Mouse (Mus musculus): Measurements from ENCODE around the gene Tbc1d12. TPM values are rescaled to one million over a fixed set of nuclear protein-coding genes. Genes with fewer than 3 reads are reported as not detected.
A peak's percentile ranks its signal among the peaks of the same experiment; 100 is the strongest.
"Not testable (repeated sequence)": the region's sequence is repeated elsewhere in the genome, so short reads cannot be mapped to it uniquely, and the experiment has no call there.

Tbc1d12 gene
- polyA plus RNA-seq, 1 experiment from 2014 or later = 1.8 TPM

GRCm38 (mm10) chr19:38844817-38845216 lies 8.4 kb downstream of the Tbc1d12 start:
- no peak for DNase-seq (ENCODE audit: low spot score)
- H3K9me3 ChIP-seq (replicated peaks) = no peaks in the 10 kb centered on the region
- no peaks in the 10 kb centered on the region for H3K36me3 ChIP-seq
- no peak overlapping the region for H3K27ac ChIP-seq
- no peaks in the 10 kb centered on the region for H3K4me1 ChIP-seq
- H3K27me3 ChIP-seq (ENCODE audit: low read depth, poor library complexity, severe bottlenecking) = no peaks in the 10 kb centered on the region
- 82% methylated on average over 5 of the region's 5 CpGs for WGBS
- no peak overlapping the region for H3K4me3 ChIP-seq

GRCm38 (mm10) chr19:38846373-38846772 lies 10.0 kb downstream of the Tbc1d12 start:
- 82% methylated on average over 2 of the region's 2 CpGs for WGBS
- Histone ChIP-seq H3K36me3 (no peaks in the 10 kb centered on the region), H3K9me3 (replicated peaks) (no peaks in the 10 kb centered on the region), H3K27me3 (ENCODE audit: low read depth, poor library complexity, severe bottlenecking) (no peaks in the 10 kb centered on the region), H3K4me1 (no peaks in the 10 kb centered on the region), H3K27ac (no peak overlapping the region), H3K4me3 (no peak overlapping the region)
- no peak for DNase-seq (ENCODE audit: low spot score)

DNA sequence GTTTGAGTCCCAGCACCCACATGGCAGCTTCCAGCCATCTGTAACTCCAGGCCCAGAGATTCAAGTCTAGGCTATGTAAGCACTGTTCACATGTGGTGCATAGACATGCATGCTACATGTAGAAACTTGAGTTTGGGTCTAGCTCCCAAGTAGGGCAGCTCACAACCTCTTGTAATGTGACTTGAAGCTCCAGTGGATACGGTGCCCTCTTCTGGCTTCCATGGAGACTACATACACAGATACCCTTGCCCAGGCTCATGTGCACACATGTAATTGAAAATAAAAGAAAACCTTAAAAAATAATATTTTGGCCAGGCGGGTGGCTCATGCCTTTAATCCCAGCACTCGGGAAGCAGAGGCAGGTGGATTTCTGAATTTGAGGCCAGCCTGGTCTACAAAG lies 21.8 kb downstream of the Tbc1d12 start:
- WGBS = 94% methylated on average over 3 of the region's 3 CpGs
- no peak overlapping the region for H3K27ac ChIP-seq
- H3K9me3 ChIP-seq (replicated peaks) = no peaks in the 10 kb centered on the region
- no peaks in the 10 kb centered on the region for H3K4me1 ChIP-seq
- DNase-seq (ENCODE audit: low spot score) = no peak
- no peaks in the 10 kb centered on the region for H3K27me3 ChIP-seq (ENCODE audit: low read depth, poor library complexity, severe bottlenecking)
- H3K36me3 ChIP-seq = no peaks in the 10 kb centered on the region
- H3K4me3 ChIP-seq = no peak overlapping the region

GRCm38 (mm10) chr19:38862523-38862922 lies 26.1 kb downstream of the Tbc1d12 start:
- no peaks in the 10 kb centered on the region for H3K9me3 ChIP-seq (replicated peaks)
- no peaks in the 10 kb centered on the region for H3K27me3 ChIP-seq (ENCODE audit: low read depth, poor library complexity, severe bottlenecking)
- no peak overlapping the region for H3K27ac ChIP-seq
- H3K4me1 ChIP-seq = no peaks in the 10 kb centered on the region
- no peaks in the 10 kb centered on the region for H3K36me3 ChIP-seq
- no peak for DNase-seq (ENCODE audit: low spot score)
- 97% methylated on average over 6 of the region's 6 CpGs for whole genome bisulfite sequencing
- no peak overlapping the region for H3K4me3 ChIP-seq

DNA sequence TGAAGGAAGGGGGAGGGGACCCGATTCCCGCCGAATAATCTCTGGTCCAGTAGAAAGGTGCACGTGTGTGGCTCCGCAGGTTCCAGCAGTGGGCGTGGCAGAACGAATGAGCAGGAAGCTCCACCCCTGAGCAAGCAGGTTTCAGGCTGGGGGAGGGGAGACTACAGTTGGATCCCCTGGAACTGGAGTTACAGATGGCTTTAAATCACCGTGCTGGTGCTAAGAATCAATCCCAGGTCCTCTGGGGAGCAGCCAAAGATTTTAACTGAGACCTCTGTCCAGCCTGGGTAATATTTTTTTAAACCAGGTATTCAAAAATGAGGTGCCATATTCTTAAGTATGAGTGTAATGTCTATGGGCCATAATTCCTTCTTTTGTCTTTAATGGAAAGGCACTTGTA lies 38.4 kb downstream of the Tbc1d12 start:
- not testable (repeated sequence) for H3K9me3 ChIP-seq (replicated peaks); DNase-seq (ENCODE audit: low spot score)
- 80% methylated on average over 4 of the region's 8 CpGs for WGBS

GRCm38 (mm10) chr19:38880300-38880699 lies 43.9 kb downstream of the Tbc1d12 start:
- no peak overlapping the region for H3K27ac ChIP-seq
- no peaks in the 10 kb centered on the region for H3K27me3 ChIP-seq (ENCODE audit: low read depth, poor library complexity, severe bottlenecking)
- no peak overlapping the region for H3K4me3 ChIP-seq
- H3K4me1 ChIP-seq = no peaks in the 10 kb centered on the region
- no peak for DNase-seq (ENCODE audit: low spot score)
- H3K36me3 ChIP-seq = peaks cover 2% of the 10 kb centered on the region; the same call in 1 of the 2 replicates
- no peaks in the 10 kb centered on the region for H3K9me3 ChIP-seq (replicated peaks)

More for the DNA sequence above, 38.4 kb downstream of the Tbc1d12 start:
- H3K4me1 ChIP-seq; H3K27ac ChIP-seq; H3K27me3 ChIP-seq (ENCODE audit: low read depth, poor library complexity, severe bottlenecking); H3K4me3 ChIP-seq; H3K36me3 ChIP-seq: not testable (repeated sequence)

- DNase-seq (ENCODE audit: low spot score) = no peak
- Histone ChIP-seq H3K27ac (no peak overlapping the region), H3K27me3 (ENCODE audit: low read depth, poor library complexity, severe bottlenecking) (no peaks in the 10 kb centered on the region), H3K9me3 (replicated peaks) (no peaks in the 10 kb centered on the region), H3K36me3 (no peaks in the 10 kb centered on the region), H3K4me1 (no peaks in the 10 kb centered on the region), H3K4me3 (no peak overlapping the region)
- WGBS = 88% methylated on average over 12 of the region's 12 CpGs
Measured at GRCm38 (mm10) chr19:38901146-38902135, 65.1 kb downstream of the Tbc1d12 start.

DNA sequence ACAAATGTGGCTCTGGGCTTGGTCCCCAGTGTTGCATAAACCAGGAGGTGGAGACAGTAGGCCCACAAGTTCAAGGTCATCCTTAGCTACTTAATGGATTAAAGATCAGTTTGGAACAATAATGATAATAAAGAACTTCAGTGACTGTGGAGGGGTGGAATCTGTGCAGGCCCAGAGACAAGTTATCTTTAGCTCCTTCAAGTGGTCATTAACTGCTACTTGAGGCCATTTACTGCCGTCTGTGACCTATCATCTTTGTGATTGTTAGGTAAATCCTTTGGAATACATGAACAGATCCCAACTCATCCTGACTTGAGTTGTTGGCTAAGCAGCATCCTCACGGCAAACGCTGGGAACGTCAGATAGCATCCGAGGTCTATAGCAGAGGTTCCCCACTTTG lies 66.1 kb downstream of the Tbc1d12 start:
- 92% methylated on average over 5 of the region's 5 CpGs for WGBS
- no peak overlapping the region for H3K4me3 ChIP-seq
- H3K9me3 ChIP-seq (replicated peaks) = no peaks in the 10 kb centered on the region
- no peak for DNase-seq (ENCODE audit: low spot score)
- H3K4me1 ChIP-seq = no peaks in the 10 kb centered on the region
- no peak overlapping the region for H3K27ac ChIP-seq
- no peaks in the 10 kb centered on the region for H3K27me3 ChIP-seq (ENCODE audit: low read depth, poor library complexity, severe bottlenecking)
- no peaks in the 10 kb centered on the region for H3K36me3 ChIP-seq

- peaks cover 12% of the 10 kb centered on the region for H3K36me3 ChIP-seq
- no peaks in the 10 kb centered on the region for H3K9me3 ChIP-seq (replicated peaks)
- peaks cover 6% of the 10 kb centered on the region; the same call in 1 of the 2 replicates for H3K4me1 ChIP-seq
- DNase-seq (ENCODE audit: low spot score) = no peak
- H3K4me3 ChIP-seq = no peak overlapping the region
- 96% methylated on average over 9 of the region's 9 CpGs for WGBS
- H3K27me3 ChIP-seq (ENCODE audit: low read depth, poor library complexity, severe bottlenecking) = no peaks in the 10 kb centered on the region
- no peak overlapping the region for H3K27ac ChIP-seq
Measured at GRCm38 (mm10) chr19:38913786-38914185, 77.4 kb downstream of the Tbc1d12 start.

GRCm38 (mm10) chr19:38914926-38915325 lies 78.5 kb downstream of the Tbc1d12 start:
- Histone ChIP-seq H3K36me3 (peaks cover 12% of the 10 kb centered on the region), H3K27me3 (ENCODE audit: low read depth, poor library complexity, severe bottlenecking) (no peaks in the 10 kb centered on the region), H3K9me3 (replicated peaks) (no peaks in the 10 kb centered on the region), H3K27ac (no peak overlapping the region), H3K4me1 (peaks cover 6% of the 10 kb centered on the region; the same call in 1 of the 2 replicates), H3K4me3 (no peak overlapping the region)
- WGBS = 95% methylated on average over 15 of the region's 15 CpGs
- no peak for DNase-seq (ENCODE audit: low spot score)

DNA sequence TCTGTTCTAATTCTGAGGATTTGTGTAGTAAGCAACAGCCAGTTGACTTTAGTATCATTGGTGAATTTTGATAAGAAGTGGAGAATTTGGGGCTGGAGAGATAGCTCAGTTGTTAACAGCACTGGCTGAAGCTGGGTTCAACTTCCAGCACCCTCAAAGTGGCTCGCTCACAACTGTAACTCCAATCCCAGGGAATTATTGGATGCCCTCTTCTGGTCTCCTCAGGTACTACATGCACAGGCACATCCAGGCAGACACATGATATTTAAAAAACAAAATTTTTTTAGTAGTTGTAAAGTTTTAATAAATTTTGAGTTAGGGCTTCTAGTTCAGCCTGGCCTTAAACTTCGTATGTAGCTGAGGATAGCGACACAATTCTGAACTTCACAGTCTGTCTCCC lies 79.3 kb downstream of the Tbc1d12 start:
- peaks cover 14% of the 10 kb centered on the region for H3K36me3 ChIP-seq
- H3K27ac ChIP-seq = no peak overlapping the region
- DNase-seq (ENCODE audit: low spot score) = peak; percentile 50
- no peaks in the 10 kb centered on the region for H3K9me3 ChIP-seq (replicated peaks)
- H3K27me3 ChIP-seq (ENCODE audit: low read depth, poor library complexity, severe bottlenecking) = no peaks in the 10 kb centered on the region
- WGBS = 53% methylated on average over 3 of the region's 3 CpGs
- no peaks in the 10 kb centered on the region for H3K4me1 ChIP-seq
- no peak overlapping the region for H3K4me3 ChIP-seq

DNA sequence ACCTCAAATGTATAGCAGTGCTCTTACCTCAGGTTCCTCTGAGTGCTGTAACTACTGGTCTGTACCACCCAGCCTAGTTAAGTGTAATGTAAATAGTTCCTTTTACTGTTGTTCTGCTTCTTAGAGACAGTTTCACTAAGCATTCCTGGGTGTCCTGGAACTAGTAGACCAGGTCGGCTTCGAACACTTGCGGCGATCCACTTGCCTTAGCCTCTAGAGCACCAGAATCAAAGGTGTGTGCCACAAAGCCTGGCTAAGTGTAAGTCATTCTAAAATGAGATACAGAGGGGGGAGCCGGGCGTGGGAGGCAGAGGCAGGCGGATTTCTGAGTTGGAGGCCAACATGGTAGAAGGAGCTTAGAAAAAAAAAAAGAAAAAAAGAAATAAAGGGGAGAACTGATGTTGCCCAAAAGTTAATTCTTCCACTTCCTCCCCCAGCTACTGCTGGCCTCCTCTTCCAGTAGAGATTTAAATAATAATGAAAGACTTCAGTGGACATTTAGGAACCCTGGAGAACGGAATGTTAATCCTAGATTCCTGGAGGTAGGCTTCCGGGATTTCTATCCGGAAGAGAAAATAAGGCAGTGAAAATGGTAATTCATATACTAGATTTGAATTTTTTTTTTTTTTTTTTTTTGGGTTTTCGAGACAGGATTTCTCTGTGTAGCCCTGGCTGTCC lies 92.2 kb downstream of the Tbc1d12 start:
- Histone ChIP-seq H3K4me1 (peaks cover 10% of the 10 kb centered on the region), H3K27me3 (ENCODE audit: low read depth, poor library complexity, severe bottlenecking) (no peaks in the 10 kb centered on the region), H3K4me3 (no peak overlapping the region), H3K9me3 (replicated peaks) (no peaks in the 10 kb centered on the region), H3K27ac (no peak overlapping the region), H3K36me3 (peaks cover 12% of the 10 kb centered on the region)
- 95% methylated on average over 11 of the region's 11 CpGs for WGBS
- DNase-seq (ENCODE audit: low spot score) = no peak
